Mouse (Mus musculus) hindbrain, embryonic 15.5 days (tissue): Measurements from ENCODE around the gene Olfr630. TPM values are rescaled to one million over a fixed set of nuclear protein-coding genes. Genes with fewer than 3 reads are reported as not detected.
"Not testable (repeated sequence)": the region's sequence is repeated elsewhere in the genome, so short reads cannot be mapped to it uniquely, and the experiment has no call there.

ENCODE experiments used
- ATAC-seq: fragments of 200-750 bp; cut with Nextera tagmentation; 2 replicates; pipeline ENCODE4 v1.8.0; 2017; ENCODE audit warnings: low read depth, moderate number of reproducible peaks, moderate TSS enrichment; ENCODE audit not compliant: low FRiP score
- H3K27ac ChIP-seq: fragments of 300-500 bp; sonication (generic); replicated peaks from 2 replicates; pipeline ENCODE4 v1.5.1; 2015; ENCODE audit warnings: mild to moderate bottlenecking, inconsistent platforms
- H3K27me3 ChIP-seq: fragments of 300-500 bp; sonication (generic); 2 replicates; pipeline ENCODE4 v1.6.1; 2015; ENCODE audit warnings: control low read depth, inconsistent platforms
- H3K36me3 ChIP-seq: fragments of 300-500 bp; sonication (generic); 2 replicates; pipeline ENCODE4 v1.6.1; 2015; ENCODE audit warnings: control low read depth, inconsistent platforms
- H3K4me1 ChIP-seq: fragments of 300-500 bp; sonication (generic); replicated peaks from 2 replicates; pipeline ENCODE4 v1.6.1; 2015; ENCODE audit warnings: control low read depth, inconsistent platforms
- H3K4me2 ChIP-seq: fragments of 300-500 bp; sonication (generic); 2 replicates; pipeline ENCODE4 v1.6.1; 2015; ENCODE audit warnings: moderate library complexity, mild to moderate bottlenecking, inconsistent platforms
- H3K4me3 ChIP-seq: fragments of 300-500 bp; sonication (generic); 2 replicates; pipeline ENCODE4 v1.5.1; 2015; ENCODE audit warnings: mild to moderate bottlenecking, inconsistent platforms
- H3K9ac ChIP-seq: fragments of 300-500 bp; sonication (generic); 2 replicates; pipeline ENCODE4 v1.6.1; 2015; ENCODE audit warnings: inconsistent platforms
- H3K9me3 ChIP-seq: fragments of 300-500 bp; sonication (generic); 2 replicates; pipeline ENCODE4 v1.6.1; 2016; ENCODE audit warnings: control low read depth, inconsistent platforms
- WGBS: fragments of 180-500 bp; shearing (Covaris S2); methylation state at CpG from one replicate; pipeline ENCODE4 v1.1.7; 2015; 5-methylcytosine and 5-hydroxymethylcytosine counted together
- polyA plus RNA-seq: library from polyadenylated mRNA; unstranded; fragments of >200 nt; fragmentation: Nextera tagmentation; extraction: Ambion mirVana; gene quantifications from 2 replicates; pipeline ENCODE4 v1.2.1, GENCODE M21; 2015

The Olfr630 gene
- not detected in 2 replicates for polyA plus RNA-seq

DNA sequence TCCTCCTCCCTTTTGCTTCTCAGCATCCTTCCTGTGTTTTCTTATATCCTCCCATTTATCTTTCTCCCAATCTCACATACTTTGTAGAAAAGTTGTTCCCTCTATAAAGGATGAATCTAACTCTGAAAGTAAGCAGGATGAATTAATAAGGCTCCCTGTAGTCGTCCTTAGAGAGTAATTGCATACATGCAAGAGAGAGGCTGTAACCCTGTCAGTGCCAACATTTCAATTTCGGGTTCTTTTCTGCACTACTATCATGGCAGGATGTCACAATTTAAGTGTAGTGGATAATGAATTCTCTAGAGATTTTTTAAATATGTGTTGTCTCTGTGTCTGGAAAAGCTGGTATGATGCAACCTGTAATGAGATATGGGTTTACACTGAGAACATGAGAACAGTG lies at the start of gene Olfr630:
Gene Olfr630, minus strand, starts transcription at position 101 of the 400 bp plus-strand sequence.
- Histone ChIP-seq H3K36me3 (no peaks in the 10 kb centered on the region), H3K4me2 (no peak within 1 kb of the TSS), H3K9ac (no peak within 1 kb of the TSS), H3K27ac (no peak within 1 kb of the TSS), H3K4me3 (no peak within 1 kb of the TSS), H3K27me3 (no peaks in the 10 kb centered on the region), H3K9me3 (no peaks in the 10 kb centered on the region), H3K4me1 (no peaks in the 10 kb centered on the region)
- ATAC-seq: no peak
- 49% methylated on average over 2 of the region's 2 CpGs for whole genome bisulfite sequencing

DNA sequence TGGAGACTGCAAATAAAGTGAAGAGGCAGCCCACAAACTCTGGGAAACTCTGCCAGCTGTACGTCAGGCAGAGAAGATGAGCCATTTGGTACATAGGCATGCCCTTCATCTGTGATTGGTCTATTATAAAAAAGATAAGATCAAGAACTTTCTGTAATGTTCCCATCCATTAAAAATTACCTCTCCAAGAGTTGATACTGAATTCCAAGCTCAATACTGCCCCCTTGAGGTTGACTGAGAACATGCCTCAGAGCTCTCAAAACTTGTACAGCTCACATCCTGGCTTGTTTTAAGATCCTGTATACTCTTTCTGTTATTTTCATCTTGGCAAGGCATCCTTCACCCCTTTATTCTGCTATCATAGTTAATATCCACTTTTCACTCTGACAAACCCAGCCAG lies 49.7 kb upstream of the Olfr630 start:
- WGBS: 63% methylated on average over 1 of the region's 1 CpGs
- Histone ChIP-seq H3K9me3 (no peaks in the 10 kb centered on the region), H3K4me2 (no peak overlapping the region), H3K4me1 (no peaks in the 10 kb centered on the region), H3K4me3 (no peak overlapping the region), H3K9ac (no peak overlapping the region), H3K27me3 (no peaks in the 10 kb centered on the region), H3K36me3 (no peaks in the 10 kb centered on the region), H3K27ac (no peak overlapping the region)
- no peak for ATAC-seq

GRCm38 (mm10) chr7:103792669-103793388 lies 35.7 kb upstream of the Olfr630 start:
- no peak overlapping the region for H3K9ac ChIP-seq
- no peak for ATAC-seq
- 24% methylated on average over 4 of the region's 4 CpGs for WGBS
- H3K4me3 ChIP-seq: no peak overlapping the region
- H3K4me1 ChIP-seq: no peaks in the 10 kb centered on the region
- H3K9me3 ChIP-seq: no peaks in the 10 kb centered on the region
- no peak overlapping the region for H3K4me2 ChIP-seq
- H3K36me3 ChIP-seq: no peaks in the 10 kb centered on the region
- no peaks in the 10 kb centered on the region for H3K27me3 ChIP-seq
- no peak overlapping the region for H3K27ac ChIP-seq

GRCm38 (mm10) chr7:103791721-103792120 lies 34.6 kb upstream of the Olfr630 start, which contains the start of gene Olfr67:
TSS of gene Olfr67 (minus strand) at chr7:103791821.
- ATAC-seq: no peak
- Histone ChIP-seq H3K4me1 (no peaks in the 10 kb centered on the region), H3K9ac (no peak within 1 kb of the TSS), H3K36me3 (no peaks in the 10 kb centered on the region), H3K4me3 (no peak within 1 kb of the TSS), H3K9me3 (no peaks in the 10 kb centered on the region), H3K27ac (no peak within 1 kb of the TSS), H3K27me3 (no peaks in the 10 kb centered on the region), H3K4me2 (no peak within 1 kb of the TSS)
- WGBS: 75% methylated on average over 3 of the region's 3 CpGs

GRCm38 (mm10) chr7:103779598-103779997 lies 22.5 kb upstream of the Olfr630 start, which contains the start of gene Olfr68:
TSS of gene Olfr68 (minus strand) at chr7:103779698.
- no peaks in the 10 kb centered on the region for H3K36me3 ChIP-seq
- H3K4me2 ChIP-seq: no peak within 1 kb of the TSS
- no peak within 1 kb of the TSS for H3K9ac ChIP-seq
- no peaks in the 10 kb centered on the region for H3K9me3 ChIP-seq
- H3K4me1 ChIP-seq: no peaks in the 10 kb centered on the region
- WGBS: 71% methylated on average over 3 of the region's 3 CpGs
- no peak for ATAC-seq
- H3K27me3 ChIP-seq: no peaks in the 10 kb centered on the region
- no peak within 1 kb of the TSS for H3K4me3 ChIP-seq
- no peak within 1 kb of the TSS for H3K27ac ChIP-seq

DNA sequence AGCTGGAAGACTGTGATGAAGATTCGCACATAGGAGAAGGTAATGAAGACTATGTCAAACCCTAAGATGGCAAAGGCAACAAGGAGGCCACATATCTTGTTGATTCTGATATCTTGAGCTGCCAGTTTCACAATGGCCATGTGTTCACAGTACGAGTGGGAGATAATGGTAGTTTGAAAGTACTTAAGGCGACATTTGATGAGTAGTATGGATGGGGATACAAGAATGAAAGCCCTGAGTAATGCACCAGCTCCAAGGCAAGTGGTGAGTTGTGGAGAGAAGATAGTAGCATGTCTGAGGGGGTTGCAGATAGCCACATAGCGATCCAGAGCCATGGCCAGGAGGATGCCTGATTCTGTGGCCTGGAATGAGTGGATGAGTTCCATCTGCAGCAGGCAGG lies 20.5 kb upstream of the Olfr630 start:
- H3K27ac ChIP-seq, H3K27me3 ChIP-seq, H3K4me2 ChIP-seq, H3K9me3 ChIP-seq, H3K4me3 ChIP-seq, H3K9ac ChIP-seq, ATAC-seq, H3K36me3 ChIP-seq, H3K4me1 ChIP-seq: not testable (repeated sequence)
- WGBS: 88% methylated on average over 4 of the region's 4 CpGs

DNA sequence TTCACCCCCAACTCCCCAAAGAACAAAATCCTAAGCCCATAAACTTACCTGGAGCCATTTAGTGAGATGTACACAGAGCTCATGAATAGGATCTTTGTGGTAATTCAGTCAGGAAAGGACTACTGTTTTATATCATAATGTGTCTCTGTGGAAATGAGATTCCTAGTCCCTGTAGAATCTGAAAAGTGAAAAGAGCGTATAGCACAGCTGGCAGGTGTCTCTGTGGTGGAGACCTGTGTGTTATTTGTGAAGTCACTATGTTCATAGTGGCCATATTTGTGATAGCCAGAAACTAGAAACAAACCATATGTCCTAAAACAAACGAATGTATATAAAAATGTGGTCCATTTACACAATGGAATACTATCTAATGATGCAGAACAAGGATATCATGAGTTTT lies 14.4 kb upstream of the Olfr630 start, which contains the start of gene Olfr69:
Gene Olfr69, minus strand, starts transcription at position 101 of the 400 bp plus-strand sequence.
- no peak within 1 kb of the TSS for H3K4me2 ChIP-seq
- no peak within 1 kb of the TSS for H3K4me3 ChIP-seq
- no peak within 1 kb of the TSS for H3K27ac ChIP-seq
- H3K27me3 ChIP-seq: no peaks in the 10 kb centered on the region
- no peaks in the 10 kb centered on the region for H3K4me1 ChIP-seq
- 84% methylated on average over 2 of the region's 2 CpGs for WGBS
- H3K9me3 ChIP-seq: no peaks in the 10 kb centered on the region
- H3K36me3 ChIP-seq: no peaks in the 10 kb centered on the region
- no peak for ATAC-seq
- H3K9ac ChIP-seq: no peak within 1 kb of the TSS

GRCm38 (mm10) chr7:103767687-103768086 lies 10.6 kb upstream of the Olfr630 start:
- H3K4me3 ChIP-seq, H3K4me2 ChIP-seq, H3K27ac ChIP-seq, H3K27me3 ChIP-seq, H3K36me3 ChIP-seq, H3K4me1 ChIP-seq, H3K9ac ChIP-seq, ATAC-seq, H3K9me3 ChIP-seq: not testable (repeated sequence)
- WGBS: 93% methylated on average over 6 of the region's 6 CpGs

DNA sequence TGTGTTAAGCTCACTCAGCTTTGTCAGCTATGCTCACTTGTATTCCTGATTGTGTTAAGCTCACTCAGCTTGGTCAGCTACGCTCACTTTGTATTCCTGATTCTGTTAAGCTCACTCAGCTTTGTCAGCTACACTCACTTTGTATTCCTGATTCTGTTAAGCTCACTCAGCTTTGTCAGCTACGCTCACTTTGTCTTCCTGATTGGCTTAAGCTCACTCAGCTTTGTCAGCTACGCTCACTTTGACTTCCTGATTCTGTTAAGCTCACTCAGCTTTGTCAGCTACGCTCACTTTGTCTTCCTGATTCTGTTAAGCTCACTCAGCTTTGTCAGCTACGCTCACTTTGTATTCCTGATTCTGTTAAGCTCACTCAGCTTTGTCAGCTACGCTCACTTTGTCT lies 5.1 kb upstream of the Olfr630 start:
- not testable (repeated sequence) for H3K4me2 ChIP-seq, H3K27ac ChIP-seq, H3K27me3 ChIP-seq, H3K9ac ChIP-seq, H3K4me1 ChIP-seq, ATAC-seq, H3K4me3 ChIP-seq, H3K36me3 ChIP-seq, H3K9me3 ChIP-seq
- WGBS: 90% methylated on average over 6 of the region's 6 CpGs

GRCm38 (mm10) chr7:103744843-103745242 lies 12.3 kb downstream of the Olfr630 start, which contains the start of gene Olfr629:
TSS of gene Olfr629 (minus strand) at chr7:103744943.
- H3K27ac ChIP-seq: no peak within 1 kb of the TSS
- no peaks in the 10 kb centered on the region for H3K9me3 ChIP-seq
- no peak within 1 kb of the TSS for H3K4me2 ChIP-seq
- no peak for ATAC-seq
- H3K9ac ChIP-seq: no peak within 1 kb of the TSS
- 79% methylated on average over 2 of the region's 2 CpGs for WGBS
- no peak within 1 kb of the TSS for H3K4me3 ChIP-seq
- H3K27me3 ChIP-seq: no peaks in the 10 kb centered on the region
- H3K36me3 ChIP-seq: no peaks in the 10 kb centered on the region
- H3K4me1 ChIP-seq: no peaks in the 10 kb centered on the region

DNA sequence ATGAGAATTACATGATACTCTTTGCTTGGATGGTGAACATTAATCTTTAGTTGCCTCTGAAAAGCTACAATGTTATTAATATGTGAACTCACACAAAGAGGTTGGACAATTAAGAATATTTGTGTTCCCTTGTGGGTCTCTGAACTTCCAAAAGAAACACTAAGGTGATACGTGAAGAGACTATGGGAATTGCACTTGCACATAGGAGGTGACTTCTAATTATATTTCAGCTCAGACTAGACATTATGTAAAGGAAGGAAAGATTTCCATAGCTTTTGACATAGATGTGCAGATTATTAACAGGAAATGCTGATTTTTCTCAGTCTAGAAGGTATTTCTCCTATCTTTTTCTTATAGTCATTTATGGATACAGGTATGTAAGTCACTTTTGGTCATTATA lies 27.1 kb downstream of the Olfr630 start, which contains the start of gene Olfr628:
Gene Olfr628, plus strand, starts transcription at position 301 of the 400 bp plus-strand sequence.
- WGBS: 84% methylated on average over 1 of the region's 1 CpGs
- Histone ChIP-seq H3K9me3 (no peaks in the 10 kb centered on the region), H3K27ac (no peak within 1 kb of the TSS), H3K9ac (no peak within 1 kb of the TSS), H3K27me3 (no peaks in the 10 kb centered on the region), H3K4me3 (no peak within 1 kb of the TSS), H3K36me3 (no peaks in the 10 kb centered on the region), H3K4me1 (no peaks in the 10 kb centered on the region), H3K4me2 (no peak within 1 kb of the TSS)
- no peak for ATAC-seq

DNA sequence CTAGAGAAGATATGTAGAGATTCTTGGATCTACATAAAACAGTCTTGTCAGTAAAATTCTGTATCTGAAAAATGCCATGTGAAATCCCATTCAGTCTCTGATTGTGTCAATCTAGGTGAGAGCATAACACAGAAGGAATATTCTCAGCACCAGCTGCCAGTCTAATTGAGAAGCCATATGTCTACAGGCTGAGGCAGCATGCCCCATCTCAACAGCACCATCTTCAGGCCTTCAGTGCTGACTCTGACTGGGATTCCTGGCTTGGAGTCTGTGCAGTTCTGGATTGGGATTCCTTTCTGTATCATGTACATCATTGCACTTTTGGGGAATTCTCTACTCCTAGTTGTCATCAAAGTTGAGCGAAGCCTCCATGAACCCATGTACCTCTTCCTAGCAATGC lies 40.7 kb downstream of the Olfr630 start:
- not testable (repeated sequence) for ATAC-seq, H3K27me3 ChIP-seq

GRCm38 (mm10) chr7:103714371-103714770 lies 42.8 kb downstream of the Olfr630 start, which contains the start of gene Olfr243:
TSS of gene Olfr243 (plus strand) at chr7:103714671.
- Histone ChIP-seq H3K27me3 (no peaks in the 10 kb centered on the region), H3K4me1 (no peaks in the 10 kb centered on the region), H3K9me3 (no peaks in the 10 kb centered on the region), H3K4me2 (no peak within 1 kb of the TSS), H3K9ac (no peak within 1 kb of the TSS), H3K27ac (no peak within 1 kb of the TSS), H3K4me3 (no peak within 1 kb of the TSS), H3K36me3 (no peaks in the 10 kb centered on the region)
- no peak for ATAC-seq

More for the DNA sequence above, 40.7 kb downstream of the Olfr630 start:
- not testable (repeated sequence) for H3K4me2 ChIP-seq, H3K27ac ChIP-seq, H3K36me3 ChIP-seq, H3K9me3 ChIP-seq, H3K9ac ChIP-seq, H3K4me1 ChIP-seq, H3K4me3 ChIP-seq
- 96% methylated on average over 1 of the region's 1 CpGs for WGBS
